Mouse (Mus musculus) retina, postnatal 1 day (tissue): ENCODE measurements around the gene Abcc9.
"Not testable (repeated sequence)": the region's sequence is repeated elsewhere in the genome, so short reads cannot be mapped to it uniquely, and the experiment has no call there.

Source experiments
- DNase-seq: peaks from one replicate; pipeline ENCODE4 v3.0.0-alpha.2; 2012

Abcc9 gene

DNA sequence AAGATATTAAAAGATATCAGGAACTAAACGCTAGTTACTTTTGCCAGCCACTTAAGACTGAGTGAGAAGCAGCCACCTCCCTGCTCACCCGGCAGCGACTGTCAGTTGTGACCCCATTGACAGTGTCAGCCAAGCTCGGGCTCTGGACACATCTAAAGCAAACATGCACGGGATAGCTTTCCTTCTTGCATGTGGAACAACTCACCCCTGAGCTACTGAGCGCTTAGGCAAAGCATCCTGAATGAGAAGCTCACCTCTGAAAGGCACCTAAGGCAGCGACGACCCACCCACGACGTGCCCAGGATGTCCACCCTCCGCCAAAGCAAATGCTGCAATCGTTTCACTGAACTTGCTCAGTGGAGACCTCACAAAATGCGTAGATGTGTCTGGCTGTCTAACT lies 954 bp downstream of the Abcc9 start:
- DNase-seq, result no peak

DNA sequence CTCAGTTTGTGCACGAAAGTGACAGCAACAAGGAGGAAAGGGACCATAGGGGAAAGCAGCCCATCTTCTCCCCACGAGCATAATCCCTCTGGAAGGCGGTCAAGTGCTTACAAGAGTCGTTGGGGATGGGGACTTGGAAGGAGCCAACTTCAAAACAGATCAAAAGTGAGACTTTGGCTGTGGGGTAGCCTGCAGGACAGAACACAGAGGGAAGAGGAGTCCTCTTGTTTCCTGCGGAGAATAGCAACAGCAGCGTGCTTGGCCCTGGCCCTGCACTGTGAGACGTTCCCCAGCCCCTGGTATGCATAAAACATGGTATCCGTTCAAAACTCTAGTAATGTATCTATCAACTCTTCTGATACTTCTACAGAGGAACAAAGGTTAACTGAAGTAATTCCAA lies 1.4 kb downstream of the Abcc9 start:
- no peak for DNase-seq

GRCm38 (mm10) chr6:142692085-142692484 lies 10.0 kb downstream of the Abcc9 start:
- no peak for DNase-seq

DNA sequence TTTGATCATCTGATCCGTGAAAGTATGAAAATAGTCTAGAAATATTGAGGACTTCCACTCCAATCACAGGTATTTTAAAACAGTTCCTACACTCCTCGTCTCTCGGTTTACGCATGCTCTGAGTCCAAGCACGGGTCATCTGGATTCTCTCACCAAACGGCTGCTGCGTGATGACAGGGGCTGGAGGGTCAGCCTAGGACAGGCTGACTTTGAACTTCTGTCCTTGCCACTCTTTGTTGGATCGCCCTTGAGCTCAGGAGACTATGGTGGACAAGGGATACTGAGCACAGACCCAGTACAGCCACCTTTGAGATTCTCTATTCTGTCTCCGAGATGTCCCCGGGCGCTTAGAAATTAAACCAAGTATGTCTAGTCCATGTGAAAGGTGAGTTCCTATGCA lies 12.4 kb downstream of the Abcc9 start:
- no peak for DNase-seq

- DNase-seq, result no peak
These were observed 19.0 kb downstream of the Abcc9 start for GRCm38 (mm10) chr6:142682985-142683691.

GRCm38 (mm10) chr6:142670021-142670420 lies 32.1 kb downstream of the Abcc9 start:
- no peak for DNase-seq

GRCm38 (mm10) chr6:142669343-142669742 lies 32.8 kb downstream of the Abcc9 start:
- DNase-seq, result no peak

- DNase-seq, result no peak
These were observed 33.3 kb downstream of the Abcc9 start for GRCm38 (mm10) chr6:142668831-142669230.

DNA sequence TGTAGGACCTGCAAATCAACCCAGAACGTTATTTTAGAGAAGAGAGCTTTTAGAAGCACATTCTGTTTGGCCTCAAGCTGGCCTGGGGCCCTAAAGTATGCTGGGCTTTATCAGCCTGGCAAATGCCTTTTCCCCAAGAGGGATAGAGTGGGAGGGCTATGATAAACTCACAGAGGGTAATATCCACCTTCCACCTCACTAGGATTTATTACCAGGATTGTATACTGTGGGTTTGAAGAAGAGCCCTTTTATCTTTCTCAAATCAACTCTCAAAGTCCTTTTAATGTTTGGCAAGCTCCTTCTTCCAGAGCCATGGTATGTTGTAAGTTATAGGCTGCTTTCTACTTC lies 33.7 kb downstream of the Abcc9 start:
- DNase-seq, result no peak

- no peak for DNase-seq
These were observed 34.3 kb downstream of the Abcc9 start for GRCm38 (mm10) chr6:142667701-142668418.

DNA sequence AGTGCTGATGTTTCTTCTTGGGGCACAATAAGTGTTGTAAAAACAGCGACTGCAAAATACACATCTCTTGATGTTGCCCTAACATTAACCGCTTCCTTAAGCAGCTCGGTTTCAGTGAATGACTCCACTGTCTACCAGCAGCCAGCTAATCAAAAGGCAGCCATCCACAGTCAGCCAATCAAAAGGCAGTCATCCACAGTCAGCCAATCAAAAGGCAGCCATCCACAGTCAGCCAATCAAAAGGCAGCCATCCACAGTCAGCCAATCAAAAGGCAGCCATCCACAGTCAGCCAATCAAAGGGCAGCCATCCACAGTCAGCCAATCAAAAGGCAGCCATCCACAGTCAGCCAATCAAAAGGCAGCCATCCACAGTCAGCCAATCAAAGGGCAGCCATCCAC lies 40.1 kb downstream of the Abcc9 start:
- not testable (repeated sequence) for DNase-seq

- DNase-seq, result peak; percentile 27
These were observed 43.1 kb downstream of the Abcc9 start for GRCm38 (mm10) chr6:142659038-142659437.

DNA sequence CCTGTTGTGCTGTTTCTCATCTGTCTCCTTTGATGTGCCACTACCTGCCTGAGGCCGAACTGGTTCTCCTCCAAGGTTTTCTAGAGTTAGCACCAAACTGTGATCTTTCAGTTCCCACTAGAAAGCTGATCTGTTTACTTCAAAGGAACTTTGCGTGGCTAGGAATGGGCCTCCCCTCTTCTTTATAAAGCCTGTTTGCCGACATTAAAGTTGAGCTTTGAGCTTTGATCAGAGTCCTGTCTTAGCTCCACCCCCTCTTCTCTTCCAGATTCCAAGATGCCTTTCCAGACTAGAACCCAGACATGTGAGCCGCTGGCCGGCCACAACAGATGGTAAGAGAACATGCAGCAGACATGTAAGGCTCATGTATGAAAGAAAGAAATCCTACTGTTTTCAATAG lies 47.6 kb downstream of the Abcc9 start:
- DNase-seq, result no peak

DNA sequence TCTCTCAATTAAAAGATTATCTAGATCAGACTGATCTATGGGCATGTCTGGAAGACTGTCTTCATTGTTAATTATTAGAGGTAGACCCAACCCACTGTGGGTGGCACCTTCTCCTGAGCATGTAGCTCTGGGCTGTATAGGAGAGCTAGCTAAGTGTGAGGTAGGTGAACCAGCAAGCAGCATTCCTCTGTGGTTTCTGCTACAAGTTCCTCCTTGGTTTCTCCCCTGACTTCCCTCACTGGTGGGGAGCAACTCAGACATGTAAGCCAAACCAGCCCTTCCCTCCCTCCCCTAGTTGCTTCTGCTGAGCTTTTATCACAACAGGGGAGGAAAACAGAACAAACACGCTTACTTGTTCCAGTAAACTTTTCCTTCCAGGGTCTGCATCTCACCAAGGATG lies 49.9 kb downstream of the Abcc9 start:
- DNase-seq, result no peak

GRCm38 (mm10) chr6:142649331-142649730 lies 52.8 kb downstream of the Abcc9 start:
- DNase-seq, result no peak

DNA sequence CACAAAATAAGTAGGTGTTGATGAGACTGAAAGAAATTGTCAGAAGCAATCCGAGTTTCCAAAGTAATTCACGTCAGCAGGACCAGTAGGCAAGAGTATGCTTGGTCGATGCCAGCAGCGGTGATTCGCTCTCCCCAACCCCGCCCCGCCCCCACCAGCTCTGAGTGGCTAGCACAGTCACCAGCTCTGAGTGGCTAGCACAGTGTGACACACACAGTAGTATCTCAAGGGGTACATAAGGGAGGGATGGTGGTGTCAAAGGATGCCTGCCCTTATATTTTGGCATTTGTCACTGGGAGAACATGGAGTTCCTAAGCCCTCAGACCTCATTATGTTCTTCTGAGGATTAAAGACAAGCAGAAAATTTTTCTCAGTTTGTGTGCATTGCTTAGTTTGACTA lies 56.6 kb downstream of the Abcc9 start:
- DNase-seq, result no peak

GRCm38 (mm10) chr6:142639301-142639700 lies 62.8 kb downstream of the Abcc9 start:
- no peak for DNase-seq

- no peak for DNase-seq
These were observed 66.5 kb downstream of the Abcc9 start for GRCm38 (mm10) chr6:142635654-142636053.

DNA sequence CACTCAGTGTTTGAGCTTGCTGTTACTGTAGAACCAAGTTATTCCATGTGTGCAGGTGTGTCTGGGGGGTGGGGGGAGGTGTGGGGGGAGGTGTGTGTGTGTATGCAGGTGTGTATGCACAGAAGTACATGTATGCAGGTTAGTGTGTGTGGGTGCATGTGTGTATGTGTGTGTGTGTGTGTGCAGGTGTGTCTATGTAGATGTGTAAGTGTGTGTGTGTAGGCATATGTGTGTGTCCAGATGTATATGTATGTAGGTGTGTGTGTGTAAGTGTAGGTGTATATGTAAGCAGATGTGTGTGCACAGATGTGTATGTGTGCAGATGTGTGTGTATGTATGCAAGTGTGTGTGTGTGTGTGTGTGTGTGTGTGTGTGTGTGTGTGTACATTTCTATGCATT lies 66.9 kb downstream of the Abcc9 start:
- no peak for DNase-seq

DNA sequence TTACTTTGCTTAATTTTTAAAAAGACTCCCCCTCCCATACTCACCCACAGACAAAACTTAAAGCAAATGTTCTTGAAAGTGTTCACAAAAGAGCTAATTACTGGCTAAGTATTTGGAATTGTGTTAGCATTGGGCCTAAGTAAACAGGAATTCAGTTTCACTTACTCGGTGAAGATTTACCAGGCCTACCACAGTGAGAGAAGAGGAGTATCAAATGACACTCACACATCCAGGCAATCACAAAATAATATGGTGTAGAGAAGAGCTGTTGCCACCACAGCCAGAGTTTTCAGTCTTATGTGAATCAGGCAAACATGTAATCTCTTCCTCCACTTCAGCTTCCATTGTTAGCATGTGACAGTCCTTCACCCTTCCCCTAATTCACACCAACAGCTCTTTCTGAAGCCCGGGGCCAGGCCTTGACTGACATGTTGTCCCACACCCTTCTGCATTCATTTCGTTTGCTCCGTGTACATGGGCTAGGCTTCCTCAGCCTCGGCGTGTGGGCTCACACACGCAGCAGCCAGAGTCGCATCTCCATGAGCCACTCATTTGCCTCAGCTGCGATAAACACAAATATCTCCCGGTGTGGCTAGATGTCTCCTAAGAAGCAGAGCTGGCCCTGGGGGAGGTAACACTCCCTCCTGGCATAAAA lies 67.5 kb downstream of the Abcc9 start:
- DNase-seq, result peak; percentile 1

- no peak for DNase-seq
These were observed 78.8 kb downstream of the Abcc9 start for GRCm38 (mm10) chr6:142623351-142623750.

- no peak for DNase-seq
These were observed 85.5 kb downstream of the Abcc9 start for GRCm38 (mm10) chr6:142616659-142617058.

DNA sequence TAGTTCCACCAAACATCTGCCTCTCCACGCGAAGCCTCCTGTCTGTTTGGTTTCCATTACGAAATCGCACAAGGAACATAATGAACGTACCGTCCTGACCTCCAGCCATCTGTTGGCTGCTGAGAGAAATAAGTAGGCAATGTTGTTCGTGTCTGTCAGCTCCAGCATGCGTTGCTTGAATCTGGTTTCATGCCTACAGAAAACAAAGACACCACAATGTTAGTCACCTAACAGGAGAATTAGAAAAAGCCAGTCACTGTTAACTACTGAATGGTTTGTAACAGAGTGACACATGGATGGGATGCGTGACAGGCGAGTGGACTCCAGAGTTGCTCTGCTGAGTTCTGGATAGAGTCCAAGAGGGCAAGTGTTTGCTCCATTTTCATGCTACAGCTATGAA lies 87.8 kb downstream of the Abcc9 start:
- peak; percentile 10 for DNase-seq

GRCm38 (mm10) chr6:142612366-142612765 lies 89.7 kb downstream of the Abcc9 start:
- DNase-seq, result no peak
